Mouse (Mus musculus): ENCODE data around the gene Rad23b. TPM values are rescaled to one million over a fixed set of nuclear protein-coding genes. Genes with fewer than 3 reads are reported as not detected.

Rad23b gene
- polyA plus RNA-seq, 1 experiment from 2014 or later, result 59.8 TPM

- Histone ChIP-seq H3K36me3 (peaks cover 33% of the 10 kb centered on the region), H3K9me3 (no peaks in the 10 kb centered on the region), H3K4me2 (no peak overlapping the region), H3K4me3 (no peak overlapping the region), H3K27ac (replicated peaks) (peak overlapping the region; percentile 36; the same call in 1 of the 2 replicates), H3K27me3 (replicated peaks) (no peaks in the 10 kb centered on the region), H3K4me1 (peaks cover 49% of the 10 kb centered on the region), H3K9ac (no peak overlapping the region)
- 51% methylated on average over 3 of the region's 3 CpGs for WGBS
- ATAC-seq (ENCODE audit: extremely low read depth, insufficient number of reproducible peaks, low FRiP score, low TSS enrichment), result no peak
Observed at GRCm38 (mm10) chr4:55356726-55357125, 6.9 kb downstream of the Rad23b start.

- ATAC-seq (ENCODE audit: extremely low read depth, insufficient number of reproducible peaks, low FRiP score, low TSS enrichment), result no peak
- H3K4me3 ChIP-seq, result no peak overlapping the region
- H3K4me1 ChIP-seq, result peaks cover 18% of the 10 kb centered on the region
- H3K27ac ChIP-seq (replicated peaks), result no peak overlapping the region
- no peak overlapping the region for H3K9ac ChIP-seq
- 90% methylated on average over 4 of the region's 4 CpGs for WGBS
- no peaks in the 10 kb centered on the region for H3K27me3 ChIP-seq (replicated peaks)
- H3K9me3 ChIP-seq, result no peaks in the 10 kb centered on the region
- H3K36me3 ChIP-seq, result peaks cover 44% of the 10 kb centered on the region
- no peak overlapping the region for H3K4me2 ChIP-seq
Observed at GRCm38 (mm10) chr4:55363866-55364265, 14.0 kb downstream of the Rad23b start.

GRCm38 (mm10) chr4:55364374-55364773 lies 14.5 kb downstream of the Rad23b start:
- no peak overlapping the region for H3K9ac ChIP-seq
- H3K4me3 ChIP-seq, result no peak overlapping the region
- H3K4me2 ChIP-seq, result no peak overlapping the region
- H3K27ac ChIP-seq (replicated peaks), result no peak overlapping the region
- no peaks in the 10 kb centered on the region for H3K9me3 ChIP-seq
- no peak for ATAC-seq (ENCODE audit: extremely low read depth, insufficient number of reproducible peaks, low FRiP score, low TSS enrichment)
- 83% methylated on average over 4 of the region's 4 CpGs for WGBS
- H3K4me1 ChIP-seq, result peaks cover 18% of the 10 kb centered on the region
- no peaks in the 10 kb centered on the region for H3K27me3 ChIP-seq (replicated peaks)
- peaks cover 44% of the 10 kb centered on the region for H3K36me3 ChIP-seq

- Histone ChIP-seq H3K9me3 (no peaks in the 10 kb centered on the region), H3K4me2 (no peak overlapping the region), H3K4me3 (no peak overlapping the region), H3K27ac (replicated peaks) (no peak overlapping the region), H3K36me3 (peaks cover 48% of the 10 kb centered on the region), H3K27me3 (replicated peaks) (no peaks in the 10 kb centered on the region), H3K4me1 (peaks cover 14% of the 10 kb centered on the region; the same call in 1 of the 2 replicates), H3K9ac (no peak overlapping the region)
- ATAC-seq (ENCODE audit: extremely low read depth, insufficient number of reproducible peaks, low FRiP score, low TSS enrichment), result no peak
- 54% methylated on average over 1 of the region's 1 CpGs for WGBS
Observed at GRCm38 (mm10) chr4:55366014-55366413, 16.2 kb downstream of the Rad23b start.

GRCm38 (mm10) chr4:55370127-55370526 lies 20.3 kb downstream of the Rad23b start:
- no peaks in the 10 kb centered on the region for H3K27me3 ChIP-seq (replicated peaks)
- H3K4me2 ChIP-seq, result no peak overlapping the region
- H3K36me3 ChIP-seq, result peaks cover 67% of the 10 kb centered on the region
- WGBS, result 95% methylated on average over 3 of the region's 3 CpGs
- no peak overlapping the region for H3K9ac ChIP-seq
- H3K9me3 ChIP-seq, result no peaks in the 10 kb centered on the region
- H3K4me3 ChIP-seq, result no peak overlapping the region
- H3K4me1 ChIP-seq, result peaks cover 11% of the 10 kb centered on the region; the same call in 1 of the 2 replicates
- no peak for ATAC-seq (ENCODE audit: extremely low read depth, insufficient number of reproducible peaks, low FRiP score, low TSS enrichment)
- no peak overlapping the region for H3K27ac ChIP-seq (replicated peaks)

GRCm38 (mm10) chr4:55371355-55371754 lies 21.5 kb downstream of the Rad23b start:
- Histone ChIP-seq H3K9ac (no peak overlapping the region), H3K36me3 (peaks cover 70% of the 10 kb centered on the region), H3K4me2 (no peak overlapping the region), H3K4me1 (0 out of 2 replicates have a peak, but pooled peaks cover 3% of the 10 kb centered on the region), H3K9me3 (no peaks in the 10 kb centered on the region), H3K27ac (replicated peaks) (no peak overlapping the region), H3K4me3 (no peak overlapping the region), H3K27me3 (replicated peaks) (no peaks in the 10 kb centered on the region)
- no peak for ATAC-seq (ENCODE audit: extremely low read depth, insufficient number of reproducible peaks, low FRiP score, low TSS enrichment)
- 76% methylated on average over 7 of the region's 7 CpGs for WGBS

- 89% methylated on average over 2 of the region's 2 CpGs for WGBS
- no peak overlapping the region for H3K27ac ChIP-seq (replicated peaks)
- ATAC-seq (ENCODE audit: extremely low read depth, insufficient number of reproducible peaks, low FRiP score, low TSS enrichment), result no peak
- H3K9ac ChIP-seq, result no peak overlapping the region
- H3K4me3 ChIP-seq, result no peak overlapping the region
- H3K36me3 ChIP-seq, result peaks cover 99% of the 10 kb centered on the region
- no peaks in the 10 kb centered on the region for H3K27me3 ChIP-seq (replicated peaks)
- H3K4me1 ChIP-seq, result no peaks in the 10 kb centered on the region
- no peaks in the 10 kb centered on the region for H3K9me3 ChIP-seq
- no peak overlapping the region for H3K4me2 ChIP-seq
Observed at GRCm38 (mm10) chr4:55382350-55382749, 32.5 kb downstream of the Rad23b start.

GRCm38 (mm10) chr4:55386768-55387167 lies 36.9 kb downstream of the Rad23b start:
- Histone ChIP-seq H3K36me3 (peaks cover 82% of the 10 kb centered on the region), H3K27ac (replicated peaks) (no peak overlapping the region), H3K27me3 (replicated peaks) (no peaks in the 10 kb centered on the region), H3K9ac (no peak overlapping the region), H3K4me3 (no peak overlapping the region), H3K4me1 (peaks cover 9% of the 10 kb centered on the region), H3K9me3 (no peaks in the 10 kb centered on the region), H3K4me2 (no peak overlapping the region)
- ATAC-seq (ENCODE audit: extremely low read depth, insufficient number of reproducible peaks, low FRiP score, low TSS enrichment), result no peak
- 88% methylated on average over 2 of the region's 2 CpGs for WGBS

- Histone ChIP-seq H3K36me3 (peaks cover 42% of the 10 kb centered on the region), H3K4me1 (peaks cover 10% of the 10 kb centered on the region), H3K9me3 (no peaks in the 10 kb centered on the region), H3K27me3 (replicated peaks) (no peaks in the 10 kb centered on the region), H3K9ac (no peak overlapping the region), H3K4me3 (no peak overlapping the region), H3K27ac (replicated peaks) (0 out of 2 replicates have a peak overlapping the region, but pooled peaks have one; percentile 21), H3K4me2 (no peak overlapping the region)
- ATAC-seq (ENCODE audit: extremely low read depth, insufficient number of reproducible peaks, low FRiP score, low TSS enrichment), result no peak
- 47% methylated on average over 1 of the region's 1 CpGs for WGBS
Observed at GRCm38 (mm10) chr4:55391480-55391879, 41.6 kb downstream of the Rad23b start.

GRCm38 (mm10) chr4:55392445-55392844 lies 42.6 kb downstream of the Rad23b start:
- H3K27ac ChIP-seq (replicated peaks), result no peak overlapping the region
- ATAC-seq (ENCODE audit: extremely low read depth, insufficient number of reproducible peaks, low FRiP score, low TSS enrichment), result no peak
- 87% methylated on average over 7 of the region's 7 CpGs for whole genome bisulfite sequencing

GRCm38 (mm10) chr4:55397911-55398762 lies 48.3 kb downstream of the Rad23b start:
- H3K4me3 ChIP-seq, result no peak overlapping the region
- H3K4me2 ChIP-seq, result peak overlapping the region; percentile 30; the same call in 1 of the 2 replicates
- no peak overlapping the region for H3K9ac ChIP-seq
- H3K4me1 ChIP-seq, result no peaks in the 10 kb centered on the region
- ATAC-seq (ENCODE audit: extremely low read depth, insufficient number of reproducible peaks, low FRiP score, low TSS enrichment), result no peak
- no peaks in the 10 kb centered on the region for H3K27me3 ChIP-seq (replicated peaks)
- H3K36me3 ChIP-seq, result no peaks in the 10 kb centered on the region
- H3K9me3 ChIP-seq, result peaks cover 6% of the 10 kb centered on the region; the same call in 1 of the 2 replicates
- H3K27ac ChIP-seq (replicated peaks), result no peak overlapping the region
- 35% methylated on average over 17 of the region's 17 CpGs for WGBS

More at GRCm38 (mm10) chr4:55392445-55392844, 42.6 kb downstream of the Rad23b start:
- no peaks in the 10 kb centered on the region for H3K27me3 ChIP-seq (replicated peaks)
- no peak overlapping the region for H3K4me2 ChIP-seq
- H3K4me1 ChIP-seq, result peaks cover 10% of the 10 kb centered on the region
- H3K9ac ChIP-seq, result no peak overlapping the region
- peaks cover 34% of the 10 kb centered on the region for H3K36me3 ChIP-seq
- H3K9me3 ChIP-seq, result no peaks in the 10 kb centered on the region
- H3K4me3 ChIP-seq, result no peak overlapping the region

Measured in heart, embryonic 13.5 days (tissue).